Mouse (Mus musculus) megakaryocyte, adult 5-6 weeks (primary cell): ENCODE measurements around the gene Xab2. TPM values are rescaled to one million over a fixed set of nuclear protein-coding genes. Genes with fewer than 3 reads are reported as not detected.

Experiments used
- ATAC-seq: 2 replicates; pipeline ENCODE4 v1.8.0; 2016; ENCODE audit warnings: mild to moderate bottlenecking, inconsistent platforms; ENCODE audit not compliant: poor library complexity, severe bottlenecking
- total RNA-seq, 2 experiments: library from RNA; stranded (forward) in 1 of 2; stranded (reverse) in 1 of 2; fragments of 153-499, 151-499 nt in 1 of 2; fragments of 221-1000, 200-1000 nt in 1 of 2; gene quantifications; 2 replicates each; pipeline versions ENCODE4 v1.2.3 to v1.2.4; 2015 to 2017

Xab2 gene
- total RNA-seq (2015) (13.2 and 17.4 TPM in 2 replicates), total RNA-seq (2017) (43.0 and 44.1 TPM in 2 replicates)

GRCm38 (mm10) chr8:3621199-3621970, at the start of gene Xab2, which contains the start of gene Pet100:
Gene Xab2 (minus strand): TSS chr8:3621316.
Gene Pet100 (plus strand): TSS chr8:3621548.
- ATAC-seq, result peak; percentile 97

GRCm38 (mm10) chr8:3670388-3670787, 49.3 kb upstream of the Xab2 start:
- peak; percentile 56 for ATAC-seq

GRCm38 (mm10) chr8:3665507-3665906, 44.4 kb upstream of the Xab2 start, which contains the start of gene Mcemp1:
Gene Mcemp1 (plus strand): TSS chr8:3665754.
- ATAC-seq, result peak; percentile 48

GRCm38 (mm10) chr8:3664405-3664804, 43.3 kb upstream of the Xab2 start:
- peak; percentile 81 for ATAC-seq

GRCm38 (mm10) chr8:3660889-3661288, 39.8 kb upstream of the Xab2 start:
- ATAC-seq, result peak; percentile 61

GRCm38 (mm10) chr8:3656725-3657381, 35.7 kb upstream of the Xab2 start:
- no peak for ATAC-seq

- no peak for ATAC-seq
These were observed 34.4 kb upstream of the Xab2 start, which contains the start of gene Retn for GRCm38 (mm10) chr8:3655526-3655925. Gene Retn (plus strand): TSS chr8:3655770.

- no peak for ATAC-seq
These were observed 33.8 kb upstream of the Xab2 start for GRCm38 (mm10) chr8:3654726-3655508.

- no peak for ATAC-seq
These were observed 31.7 kb upstream of the Xab2 start for GRCm38 (mm10) chr8:3652845-3653244.

- ATAC-seq, result peak; percentile 10
These were observed 27.9 kb upstream of the Xab2 start for GRCm38 (mm10) chr8:3648990-3649389.

GRCm38 (mm10) chr8:3648268-3648667, 27.2 kb upstream of the Xab2 start:
- peak; percentile 62 for ATAC-seq

GRCm38 (mm10) chr8:3647561-3647960, 26.4 kb upstream of the Xab2 start:
- ATAC-seq, result no peak

GRCm38 (mm10) chr8:3646824-3647531, 25.9 kb upstream of the Xab2 start:
- ATAC-seq, result peak; percentile 4; the same call in 1 of the 2 replicates

- peak; percentile 91 for ATAC-seq
These were observed 24.7 kb upstream of the Xab2 start for GRCm38 (mm10) chr8:3645804-3646203.

GRCm38 (mm10) chr8:3631478-3631875, 10.4 kb upstream of the Xab2 start:
- peak; percentile 55 for ATAC-seq

GRCm38 (mm10) chr8:3630647-3631477, 9.7 kb upstream of the Xab2 start, which contains the start of gene Stxbp2:
Gene Stxbp2 (plus strand): TSS chr8:3630955.
- ATAC-seq, result peak; percentile 96

GRCm38 (mm10) chr8:3628014-3628413, 6.9 kb upstream of the Xab2 start:
- ATAC-seq, result peak; percentile 60

- ATAC-seq, result no peak
These were observed 5.9 kb upstream of the Xab2 start for GRCm38 (mm10) chr8:3626971-3627370.

- no peak for ATAC-seq
These were observed 4.3 kb upstream of the Xab2 start, which contains the start of gene Pcp2 for GRCm38 (mm10) chr8:3625445-3625844. Gene Pcp2 (minus strand): TSS chr8:3625545.
